Mouse (Mus musculus) gastrocnemius, adult 2 months (tissue): ENCODE results near the gene Acp7. TPM values are rescaled to one million over a fixed set of nuclear protein-coding genes. Genes with fewer than 3 reads are reported as not detected.
"Not testable (repeated sequence)": the region's sequence is repeated elsewhere in the genome, so short reads cannot be mapped to it uniquely, and the experiment has no call there.

Experiments
- DNase-seq: peaks from one replicate; pipeline ENCODE4 v3.0.0; 2022
- H3K27ac ChIP-seq: fragments of 200-600 bp; 2 replicates; pipeline ENCODE4 v1.8.1; 2022; ENCODE audit warnings: mild to moderate bottlenecking
- H3K4me3 ChIP-seq: fragments of 200-600 bp; 2 replicates; pipeline ENCODE4 v1.8.1; 2022; ENCODE audit warnings: mild to moderate bottlenecking, moderate library complexity
- CTCF ChIP-seq: fragments of 200-600 bp; IDR thresholded peaks from 2 replicates; pipeline ENCODE4 v1.8.1; 2022; ENCODE audit warnings: antibody characterized with exemption, mild to moderate bottlenecking, moderate library complexity
- intact Hi-C: fragments of 180-260 bp; cut with DNase I; formaldehyde crosslinking; loops from one replicate; pipeline ENCODE4 v1.15.1; 2025
- long read RNA-seq, 2 experiments: library from polyadenylated mRNA; stranded (forward); transcript quantifications; one replicate each; pipeline ENCODE4 v2.0.0; 2021
- total RNA-seq, 2 experiments: library from RNA; stranded (reverse); gene quantifications; 2 replicates each; pipeline ENCODE4 v1.2.3; 2021

Gene Acp7
- total RNA-seq: not detected
- long read RNA-seq, experiment 1: 0 reads
- long read RNA-seq, experiment 2: 0 reads

- DNase-seq: no peak
- H3K4me3 ChIP-seq: no peak within 1 kb of the TSS
- no peak for TF ChIP-seq CTCF
- H3K27ac ChIP-seq: no peak within 1 kb of the TSS
- intact Hi-C loops: no loop called here
These were observed at the start of gene Acp7 for GRCm38 (mm10) chr7:28631073-28631472. TSS of gene Acp7 (minus strand) at chr7:28631332.

- H3K4me3 ChIP-seq: no peak overlapping the region
- DNase-seq: no peak
- intact Hi-C loops: no loop called here
- H3K27ac ChIP-seq: no peak overlapping the region
- TF ChIP-seq CTCF: no peak
These were observed 46.5 kb upstream of the Acp7 start for GRCm38 (mm10) chr7:28677624-28678023.

GRCm38 (mm10) chr7:28676811-28677541 is 45.8 kb upstream of the Acp7 start:
- no peak overlapping the region for H3K27ac ChIP-seq
- H3K4me3 ChIP-seq: no peak overlapping the region
- no peak for DNase-seq
- intact Hi-C loops: no loop called here
- TF ChIP-seq CTCF: no peak

GRCm38 (mm10) chr7:28675746-28676145 is 44.6 kb upstream of the Acp7 start:
- TF ChIP-seq CTCF: peak; percentile 45
- no peak overlapping the region for H3K27ac ChIP-seq
- H3K4me3 ChIP-seq: peak overlapping the region; percentile 14
- peak; percentile 26 for DNase-seq
- intact Hi-C loops: no loop called here

GRCm38 (mm10) chr7:28674994-28675393 is 43.9 kb upstream of the Acp7 start:
- intact Hi-C loops: no loop called here
- no peak for TF ChIP-seq CTCF
- H3K27ac ChIP-seq: no peak overlapping the region
- no peak for DNase-seq
- H3K4me3 ChIP-seq: peak overlapping the region; percentile 14

- H3K27ac ChIP-seq, intact Hi-C loops, H3K4me3 ChIP-seq, DNase-seq: not testable (repeated sequence)
These were observed 41.7 kb upstream of the Acp7 start for GRCm38 (mm10) chr7:28672786-28673185.

- intact Hi-C loops: no loop called here
- no peak for DNase-seq
- H3K27ac ChIP-seq: no peak overlapping the region
- no peak for TF ChIP-seq CTCF
- H3K4me3 ChIP-seq: no peak overlapping the region
These were observed 41.1 kb upstream of the Acp7 start for GRCm38 (mm10) chr7:28672276-28672675.

- Histone ChIP-seq H3K27ac (no peak overlapping the region), H3K4me3 (no peak overlapping the region)
- intact Hi-C loops: no loop called here
- DNase-seq: no peak
- TF ChIP-seq CTCF: no peak
These were observed 40.0 kb upstream of the Acp7 start for GRCm38 (mm10) chr7:28671172-28671571.

- Histone ChIP-seq H3K4me3 (peak overlapping the region; percentile 51), H3K27ac (no peak overlapping the region)
- TF ChIP-seq CTCF: no peak
- peak; percentile 38 for DNase-seq
- intact Hi-C loops: no loop called here
These were observed 34.8 kb upstream of the Acp7 start for GRCm38 (mm10) chr7:28665620-28666579.

- no peak overlapping the region for H3K27ac ChIP-seq
- DNase-seq: no peak
- intact Hi-C loops: no loop called here
These were observed 25.3 kb upstream of the Acp7 start for GRCm38 (mm10) chr7:28656430-28656829.

GRCm38 (mm10) chr7:28651157-28651556 is 20.0 kb upstream of the Acp7 start:
- no peak overlapping the region for H3K4me3 ChIP-seq
- intact Hi-C loops: no loop called here
- no peak for DNase-seq
- no peak overlapping the region for H3K27ac ChIP-seq
- peak; percentile 13; the same call in 1 of the 2 replicates for TF ChIP-seq CTCF

More at GRCm38 (mm10) chr7:28656430-28656829, 25.3 kb upstream of the Acp7 start:
- no peak for TF ChIP-seq CTCF
- no peak overlapping the region for H3K4me3 ChIP-seq

GRCm38 (mm10) chr7:28647016-28647415 is 15.9 kb upstream of the Acp7 start:
- no peak for DNase-seq
- H3K27ac ChIP-seq: no peak overlapping the region
- intact Hi-C loops: no loop called here
- TF ChIP-seq CTCF: no peak
- H3K4me3 ChIP-seq: no peak overlapping the region

GRCm38 (mm10) chr7:28645947-28646475 is 14.9 kb upstream of the Acp7 start:
- Histone ChIP-seq H3K4me3 (no peak overlapping the region), H3K27ac (no peak overlapping the region)
- TF ChIP-seq CTCF: no peak
- intact Hi-C loops: no loop called here
- DNase-seq: no peak
